Comparison of ENCODE assay signal across 13 mouse cellular contexts in the genomic region with DNA sequence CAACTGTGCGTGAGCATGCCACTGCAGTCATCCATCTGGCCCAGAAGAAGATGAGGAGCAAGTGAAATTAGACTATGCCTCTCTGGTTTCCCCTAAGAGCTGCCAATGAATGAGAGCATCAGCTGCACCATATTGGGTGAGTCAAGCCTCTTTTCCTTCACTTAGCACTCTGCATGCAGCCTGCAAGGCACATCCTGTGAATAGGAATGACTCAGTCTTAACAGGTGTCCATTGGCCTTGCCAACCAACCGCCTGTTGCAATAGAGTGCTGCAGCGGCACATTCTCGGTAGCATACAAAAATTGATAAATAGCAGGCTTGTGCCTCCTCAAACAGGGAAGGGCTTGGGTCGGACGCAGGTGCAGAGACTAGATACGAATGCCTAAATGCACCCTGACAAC.
A peak's percentile ranks its signal among the peaks of the same experiment; 100 is the strongest.
DNase-seq lines count a peak whose midpoint lies in the region; ATAC-seq lines count a peak whose summit lies in the region.
"Had no signal": no experiment of that assay in that cellular context is flagged by ENCODE, and none has a peak within 500 bp of the region (broad histone marks: within the 10 kb centered on the region; RNA-seq: fewer than 3 reads in every experiment).

No protein-coding gene starts in this region.

- intact Hi-C loops in gastrocnemius, postnatal 14 days (cut with DNase I; ENCODE audit: low total_unique reads) = no loop called here
- intact Hi-C loops in left cerebral cortex, postnatal 36 days (cut with DNase I) = no loop called here

- no peak for ATAC-seq in erythroblast, adult 5-6 weeks (replicated peaks; ENCODE audit: low FRiP score, poor library complexity, severe bottlenecking)
- ATAC-seq: intestine, postnatal 0 days; Patski had no signal

- DNase-seq in cerebellum, postnatal 14 days = peak; percentile 85 to 87
- DNase-seq in cerebellum, adult 9-10 months = no peak
- peak; percentile 22 for DNase-seq in 416B (ENCODE audit: low read depth)
- peak; percentile 70 for DNase-seq in gastrocnemius, postnatal 14 days
- peak; percentile 11 to 14 for DNase-seq in left cerebral cortex, postnatal 36 days (ENCODE audit: low spot score in 2 of 2)
- no peak for DNase-seq in lung, adult 18-20 months
- no peak for DNase-seq in adrenal gland, postnatal 4 days (ENCODE audit: low spot score in 2 of 2)
- DNase-seq: adrenal gland, postnatal 10 days; heart, postnatal 36 days; liver, embryonic 13.5 days had no signal

Comparison
In these comparisons a context has a peak if more than half of its experiments do, and no peak if none do; other contexts are left out.
1. DNase-seq: peak in cerebellum, postnatal 14 days (2 of 2), 416B (single experiment), gastrocnemius, postnatal 14 days (single experiment) and left cerebral cortex, postnatal 36 days (2 of 2); none in cerebellum, adult 9-10 months (single experiment), lung, adult 18-20 months (0 of 2) and adrenal gland, postnatal 4 days (0 of 2).